Mouse (Mus musculus): ENCODE measurements at regions not wholly inside any gene's neighbourhood (a gene's known extent, or its start where the extent isn't known, plus 50 kb on each side); places are given as distances from the start of the nearest gene placed in this dataset.

DNA sequence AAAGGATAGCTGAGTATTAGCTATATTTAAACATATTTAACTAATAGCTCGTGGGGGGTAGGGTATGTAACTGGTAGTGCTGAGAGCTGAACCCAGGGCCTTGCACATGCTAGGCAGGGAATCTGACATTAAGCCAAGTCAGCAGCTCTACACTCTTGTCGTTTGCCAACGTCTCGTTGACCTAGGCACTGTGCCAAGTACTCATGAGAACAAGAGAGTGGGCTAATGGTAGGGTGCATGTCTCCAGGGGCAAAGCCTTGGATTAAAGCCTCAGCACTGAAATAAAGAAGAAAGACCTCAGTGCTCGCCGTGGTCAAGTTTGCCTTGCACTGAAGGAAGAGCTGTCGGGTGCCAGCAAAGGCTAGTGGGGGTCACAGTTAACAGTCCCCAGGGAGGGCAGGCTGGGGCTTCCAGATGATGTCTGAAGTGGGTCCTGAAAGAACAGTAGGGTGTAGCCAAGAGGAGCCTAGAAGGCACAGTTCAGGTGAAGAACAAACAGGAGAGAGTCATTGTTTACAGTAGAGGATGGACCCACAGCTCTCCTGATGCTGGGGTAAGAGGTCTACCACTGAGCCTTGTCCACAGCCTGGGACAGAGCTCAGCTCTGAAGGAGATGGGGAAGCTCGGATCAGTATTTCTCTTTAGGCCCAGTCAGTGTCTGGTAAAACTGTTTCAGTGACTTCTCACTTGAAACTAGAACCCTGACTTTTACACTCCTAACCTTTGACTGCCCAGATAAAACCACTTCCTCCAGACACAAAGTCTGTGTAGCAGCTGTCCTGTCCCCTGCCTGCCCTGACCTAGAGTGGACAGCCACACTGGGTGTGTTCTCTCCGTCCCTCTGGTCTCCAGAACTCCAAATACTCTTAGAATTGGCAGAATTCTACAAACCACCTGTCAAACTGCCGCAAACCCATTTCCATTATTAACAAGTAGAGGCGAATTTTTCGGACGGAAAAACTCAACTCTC is 121.7 kb upstream of the Jarid2 start:
- TF ChIP-seq EP300 (optimal IDR thresholded peaks at IDR 0.05) = no peak
- no peak for TF ChIP-seq CTCF (IDR thresholded peaks at IDR 0.05; ENCODE audit: low read depth)
- no peaks in the 10 kb centered on the region for H3K9me3 ChIP-seq (ENCODE audit: control insufficient read depth, low read length)
- no peak overlapping the region for H3K4me3 ChIP-seq (ENCODE audit: low read depth, low read length)
- no peak overlapping the region for H3K4me2 ChIP-seq (replicated peaks; ENCODE audit: low read depth)
- no peaks in the 10 kb centered on the region for H3K4me1 ChIP-seq (replicated peaks; ENCODE audit: control insufficient read depth, insufficient read depth)
- H3K36me3 ChIP-seq (ENCODE audit: control insufficient read depth, insufficient read depth, low read length) = no peaks in the 10 kb centered on the region
- no peak overlapping the region for H3K9ac ChIP-seq (ENCODE audit: low read length)
- WGBS = 64% methylated on average over 13 of the region's 13 CpGs
- H3K27ac ChIP-seq (replicated peaks) = no peak overlapping the region
- DNase-seq (ENCODE audit: low spot score) (peak; percentile 33), ATAC-seq (ENCODE audit: low FRiP score, low TSS enrichment) (0 out of 2 replicates have a peak, but pooled peaks have one; percentile 12)
- H3K27me3 ChIP-seq (ENCODE audit: control insufficient read depth, insufficient read depth, low read length) = no peaks in the 10 kb centered on the region

DNA sequence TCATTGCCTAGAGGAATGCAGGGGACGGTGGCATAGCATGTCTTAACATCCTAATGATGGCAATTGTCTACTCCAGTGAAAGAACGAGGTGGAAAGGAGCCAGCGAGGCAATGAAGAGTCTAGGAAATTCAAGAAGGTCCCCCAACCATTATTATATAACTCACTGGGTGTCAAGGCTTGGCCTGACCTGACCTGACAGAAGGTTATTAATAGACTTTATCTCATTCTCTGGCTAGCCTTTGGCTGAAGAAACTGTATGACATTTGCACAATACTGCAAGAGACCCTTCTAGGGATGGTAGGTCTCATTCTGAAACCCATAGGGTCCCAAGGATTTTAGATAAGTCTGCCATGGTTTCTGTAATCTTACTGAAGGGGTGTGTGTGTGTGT is 121.0 kb upstream of the Jarid2 start:
- Histone ChIP-seq H3K9ac (ENCODE audit: low read length) (no peak overlapping the region), H3K36me3 (ENCODE audit: control insufficient read depth, insufficient read depth, low read length) (no peaks in the 10 kb centered on the region), H3K4me3 (ENCODE audit: low read depth, low read length) (no peak overlapping the region), H3K27me3 (ENCODE audit: control insufficient read depth, insufficient read depth, low read length) (no peaks in the 10 kb centered on the region), H3K27ac (replicated peaks) (no peak overlapping the region), H3K4me1 (replicated peaks; ENCODE audit: control insufficient read depth, insufficient read depth) (no peaks in the 10 kb centered on the region), H3K4me2 (replicated peaks; ENCODE audit: low read depth) (no peak overlapping the region), H3K9me3 (ENCODE audit: control insufficient read depth, low read length) (no peaks in the 10 kb centered on the region)
- no peak for ATAC-seq (ENCODE audit: low FRiP score, low TSS enrichment)
- 89% methylated on average over 3 of the region's 3 CpGs for WGBS
- no peak for TF ChIP-seq EP300 (optimal IDR thresholded peaks at IDR 0.05)
- TF ChIP-seq CTCF (IDR thresholded peaks at IDR 0.05; ENCODE audit: low read depth) = no peak
- DNase-seq (ENCODE audit: low spot score) = no peak

DNA sequence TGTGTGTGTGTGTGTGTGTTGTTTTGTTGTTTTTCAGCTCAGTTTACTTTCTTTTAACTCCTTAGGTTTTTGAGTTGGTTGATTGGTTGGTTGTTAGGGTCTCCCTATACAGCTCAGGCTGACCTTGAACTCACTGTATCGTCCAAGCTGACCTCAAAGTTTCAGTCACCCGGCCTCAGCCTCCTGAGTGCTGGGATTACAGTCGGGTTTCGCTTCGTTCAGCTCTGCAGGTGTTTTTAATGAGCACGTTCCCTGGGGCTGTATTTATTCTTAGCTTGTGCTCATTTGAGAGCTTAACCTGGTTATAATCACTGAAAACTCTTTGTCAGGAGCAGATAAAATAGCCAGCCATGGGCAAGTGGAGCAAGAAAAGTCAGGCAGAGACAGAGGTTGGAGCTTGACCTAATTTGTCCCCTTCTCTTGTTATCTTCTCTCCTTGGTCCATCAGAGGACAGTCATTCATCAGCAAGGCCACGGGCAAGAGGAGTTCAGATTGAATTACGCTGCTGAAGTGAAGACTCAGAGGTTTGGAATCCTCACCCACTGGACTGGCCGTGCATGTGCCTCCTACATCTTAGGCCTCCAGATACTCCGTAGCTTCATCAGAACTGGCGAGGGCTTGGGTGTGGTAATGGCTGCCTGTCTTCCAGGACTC is 120.5 kb upstream of the Jarid2 start:
- no peak for DNase-seq (ENCODE audit: low spot score)
- TF ChIP-seq EP300 (optimal IDR thresholded peaks at IDR 0.05) (no peak), CTCF (IDR thresholded peaks at IDR 0.05; ENCODE audit: low read depth) (no peak)
- Histone ChIP-seq H3K27me3 (ENCODE audit: control insufficient read depth, insufficient read depth, low read length) (no peaks in the 10 kb centered on the region), H3K36me3 (ENCODE audit: control insufficient read depth, insufficient read depth, low read length) (no peaks in the 10 kb centered on the region), H3K9me3 (ENCODE audit: control insufficient read depth, low read length) (no peaks in the 10 kb centered on the region), H3K4me1 (replicated peaks; ENCODE audit: control insufficient read depth, insufficient read depth) (no peaks in the 10 kb centered on the region), H3K27ac (replicated peaks) (no peak overlapping the region), H3K4me3 (ENCODE audit: low read depth, low read length) (no peak overlapping the region), H3K9ac (ENCODE audit: low read length) (no peak overlapping the region), H3K4me2 (replicated peaks; ENCODE audit: low read depth) (no peak overlapping the region)
- ATAC-seq (ENCODE audit: low FRiP score, low TSS enrichment) = no peak
- WGBS = 63% methylated on average over 11 of the region's 11 CpGs

DNA sequence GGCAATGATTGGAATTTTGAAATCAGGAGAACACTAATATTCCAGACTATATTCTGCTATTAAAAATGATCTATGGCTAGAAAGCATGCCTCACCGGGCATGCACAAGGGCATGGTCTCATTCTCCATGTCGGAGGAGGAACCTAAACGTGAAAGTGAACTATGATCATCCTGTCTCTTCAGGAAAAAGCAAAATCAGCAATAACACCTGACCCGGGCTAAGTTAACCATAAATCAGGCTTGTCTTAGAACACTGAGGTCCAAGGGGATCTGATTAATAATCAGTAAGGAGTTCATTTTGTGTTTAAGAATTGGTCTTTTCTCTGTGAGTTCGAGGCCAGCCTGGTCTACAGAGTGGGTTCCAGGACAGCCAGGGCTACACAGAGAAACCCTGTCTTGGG is 119.7 kb upstream of the Jarid2 start:
- DNase-seq (ENCODE audit: low spot score) (no peak), ATAC-seq (ENCODE audit: low FRiP score, low TSS enrichment) (no peak)
- H3K4me3 ChIP-seq (ENCODE audit: low read depth, low read length) = no peak overlapping the region
- H3K9ac ChIP-seq (ENCODE audit: low read length) = no peak overlapping the region
- no peak overlapping the region for H3K27ac ChIP-seq (replicated peaks)
- TF ChIP-seq EP300 (optimal IDR thresholded peaks at IDR 0.05) (no peak), CTCF (IDR thresholded peaks at IDR 0.05; ENCODE audit: low read depth) (no peak)
- no peaks in the 10 kb centered on the region for H3K27me3 ChIP-seq (ENCODE audit: control insufficient read depth, insufficient read depth, low read length)
- H3K36me3 ChIP-seq (ENCODE audit: control insufficient read depth, insufficient read depth, low read length) = no peaks in the 10 kb centered on the region
- H3K9me3 ChIP-seq (ENCODE audit: control insufficient read depth, low read length) = no peaks in the 10 kb centered on the region
- 85% methylated on average over 5 of the region's 5 CpGs for WGBS
- no peaks in the 10 kb centered on the region for H3K4me1 ChIP-seq (replicated peaks; ENCODE audit: control insufficient read depth, insufficient read depth)
- no peak overlapping the region for H3K4me2 ChIP-seq (replicated peaks; ENCODE audit: low read depth)

DNA sequence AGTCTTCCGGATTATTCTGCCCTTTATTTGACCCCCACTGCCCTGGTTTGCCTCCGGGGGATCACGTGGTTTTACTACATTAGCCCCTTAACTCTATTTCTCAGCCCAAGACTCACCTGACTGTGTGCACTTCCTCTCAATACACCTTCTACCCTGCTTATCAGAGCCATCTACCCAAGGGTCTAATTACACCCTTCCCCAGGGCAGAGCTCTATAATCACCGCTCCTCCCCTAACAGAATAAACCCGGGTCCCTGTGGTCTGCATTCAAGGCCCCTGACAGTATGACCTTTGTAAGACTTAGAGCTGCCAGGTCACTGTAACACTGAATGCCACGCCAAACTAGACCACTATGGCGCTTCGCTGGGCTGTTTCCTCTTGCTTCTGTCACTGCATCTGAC is 113.6 kb upstream of the Jarid2 start:
- Histone ChIP-seq H3K27ac (replicated peaks) (no peak overlapping the region), H3K9ac (ENCODE audit: low read length) (no peak overlapping the region), H3K4me2 (replicated peaks; ENCODE audit: low read depth) (no peak overlapping the region), H3K27me3 (ENCODE audit: control insufficient read depth, insufficient read depth, low read length) (no peaks in the 10 kb centered on the region), H3K4me1 (replicated peaks; ENCODE audit: control insufficient read depth, insufficient read depth) (no peaks in the 10 kb centered on the region), H3K4me3 (ENCODE audit: low read depth, low read length) (no peak overlapping the region), H3K36me3 (ENCODE audit: control insufficient read depth, insufficient read depth, low read length) (no peaks in the 10 kb centered on the region), H3K9me3 (ENCODE audit: control insufficient read depth, low read length) (no peaks in the 10 kb centered on the region)
- ATAC-seq (ENCODE audit: low FRiP score, low TSS enrichment) (no peak), DNase-seq (ENCODE audit: low spot score) (no peak)
- TF ChIP-seq CTCF (IDR thresholded peaks at IDR 0.05; ENCODE audit: low read depth) (no peak), EP300 (optimal IDR thresholded peaks at IDR 0.05) (no peak)
- WGBS = 57% methylated on average over 8 of the region's 8 CpGs

DNA sequence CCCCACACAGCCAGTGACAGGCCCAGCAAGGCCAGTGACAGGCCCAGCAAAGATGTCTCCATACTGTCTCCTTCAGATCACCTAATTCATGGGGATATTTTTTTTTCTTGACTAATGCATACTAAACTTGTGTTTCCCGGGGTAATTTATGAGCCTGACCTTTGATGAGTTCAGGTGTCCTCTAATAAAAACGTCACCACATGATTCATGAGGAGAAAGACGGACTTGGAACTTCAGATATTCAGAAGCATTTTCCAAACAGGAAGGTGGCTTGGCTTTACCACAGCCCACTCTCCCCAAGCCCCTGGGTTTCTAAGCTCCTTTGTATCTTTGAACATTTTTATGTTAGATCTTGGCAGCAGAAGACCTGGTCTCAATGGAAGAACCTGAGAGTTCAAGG is 110.9 kb upstream of the Jarid2 start:
- DNase-seq (ENCODE audit: low spot score) (no peak), ATAC-seq (ENCODE audit: low FRiP score, low TSS enrichment) (no peak)
- no peak overlapping the region for H3K27ac ChIP-seq (replicated peaks)
- H3K36me3 ChIP-seq (ENCODE audit: control insufficient read depth, insufficient read depth, low read length) = no peaks in the 10 kb centered on the region
- no peak for TF ChIP-seq CTCF (IDR thresholded peaks at IDR 0.05; ENCODE audit: low read depth)
- TF ChIP-seq EP300 (optimal IDR thresholded peaks at IDR 0.05) = no peak
- peaks cover 6% of the 10 kb centered on the region; the same call in 1 of the 2 replicates for H3K4me1 ChIP-seq (replicated peaks; ENCODE audit: control insufficient read depth, insufficient read depth)
- WGBS = 55% methylated on average over 3 of the region's 3 CpGs
- no peaks in the 10 kb centered on the region for H3K9me3 ChIP-seq (ENCODE audit: control insufficient read depth, low read length)
- no peak overlapping the region for H3K9ac ChIP-seq (ENCODE audit: low read length)
- no peaks in the 10 kb centered on the region for H3K27me3 ChIP-seq (ENCODE audit: control insufficient read depth, insufficient read depth, low read length)
- no peak overlapping the region for H3K4me2 ChIP-seq (replicated peaks; ENCODE audit: low read depth)
- no peak overlapping the region for H3K4me3 ChIP-seq (ENCODE audit: low read depth, low read length)

Measured in stomach, postnatal 0 days (tissue).